Mouse (Mus musculus) activated CD4-positive, CD25-positive, alpha-beta regulatory T cell, adult 4 months (primary cell): ENCODE measurements around the gene Sardh. TPM values are rescaled to one million over a fixed set of nuclear protein-coding genes. Genes with fewer than 3 reads are reported as not detected.

Experiments used
- ATAC-seq: one replicate; pipeline ENCODE4 v1.8.0; 2017
- polyA plus RNA-seq, 2 experiments: library from polyadenylated mRNA; unstranded; fragments of 100-300 nt; shearing (Covaris generic); gene quantifications; one replicate each; pipeline ENCODE4 v1.2.1; 2017

Gene Sardh
- polyA plus RNA-seq, result 1 to 10 TPM; 3.0 to 4.7 TPM

DNA sequence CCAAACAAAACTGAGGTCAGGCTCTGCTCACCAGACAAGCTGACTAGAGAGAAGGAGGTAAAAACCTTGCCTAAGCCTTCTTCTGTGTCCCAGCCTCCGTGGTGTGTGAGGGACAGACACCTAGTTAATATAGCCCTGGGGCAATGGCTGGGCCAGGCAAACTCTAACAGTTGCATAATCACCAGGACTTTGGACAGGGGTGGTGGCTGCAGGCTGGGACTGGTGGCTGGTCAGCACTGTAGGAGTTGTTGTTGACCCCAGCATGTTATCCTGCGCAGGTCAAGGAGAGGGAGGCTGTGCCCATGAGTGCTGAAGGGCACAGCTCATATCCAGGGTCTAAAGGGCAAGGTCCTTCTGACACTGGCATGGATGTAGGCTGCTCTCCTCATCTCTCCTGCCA, at the start of gene Sardh:
TSS of gene Sardh (minus strand) at position 127 of the 400 bp plus-strand sequence.
- no peak for ATAC-seq

DNA sequence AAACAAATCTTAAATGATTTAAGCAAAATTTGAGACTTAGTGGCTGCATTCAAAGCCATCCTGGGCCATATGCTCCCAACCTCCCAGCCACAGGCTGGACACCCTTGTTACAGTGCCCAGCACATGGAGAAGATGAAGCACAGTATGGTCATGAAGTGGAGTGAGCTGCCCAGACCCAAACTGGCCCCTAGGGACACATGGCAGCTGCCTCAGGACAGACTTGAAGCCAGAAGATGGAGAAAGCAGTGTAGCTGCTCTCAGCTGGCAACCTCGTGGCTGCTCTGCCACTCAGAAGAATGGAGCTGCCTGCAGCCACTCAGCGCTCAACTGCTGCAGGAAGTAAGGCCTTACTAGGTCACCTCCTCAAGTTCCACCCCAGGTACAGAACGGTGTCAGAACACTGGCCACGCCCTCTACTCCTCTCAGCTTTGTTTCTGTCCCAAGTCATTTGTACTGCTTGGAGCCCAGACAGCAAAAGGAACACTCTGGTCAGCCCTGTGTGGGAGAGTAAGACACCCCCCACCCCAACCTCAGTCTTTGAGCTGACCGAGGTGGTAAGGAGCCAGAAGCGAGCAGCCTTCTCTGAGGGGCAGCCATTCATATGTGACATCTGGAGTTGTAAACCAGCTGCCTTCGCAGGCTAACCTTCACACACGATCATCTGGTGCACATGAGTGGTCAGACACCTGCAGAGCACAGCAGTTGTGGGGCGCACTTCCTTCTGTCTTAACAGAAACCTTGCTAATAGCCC, 48.7 kb upstream of the Sardh start:
- peak; percentile 23 for ATAC-seq

DNA sequence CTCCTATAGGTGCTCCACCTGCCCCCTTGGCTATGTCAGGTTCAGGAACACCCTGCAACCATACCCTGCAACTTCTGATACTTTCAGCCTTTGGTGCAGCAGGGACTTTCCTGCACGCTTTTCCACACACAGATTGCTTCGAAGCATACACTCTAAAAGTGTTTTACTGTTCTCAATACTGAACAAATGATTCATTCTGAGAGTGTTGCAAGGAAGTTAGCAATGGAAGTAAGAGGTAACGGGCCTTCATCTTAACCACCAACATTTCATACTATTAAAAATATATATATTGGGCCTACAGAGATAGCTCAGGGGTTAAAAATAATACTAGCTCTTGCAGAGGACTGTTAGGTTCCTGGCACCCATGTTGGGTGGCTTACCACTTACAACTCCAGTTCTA, 46.6 kb upstream of the Sardh start:
- no peak for ATAC-seq

DNA sequence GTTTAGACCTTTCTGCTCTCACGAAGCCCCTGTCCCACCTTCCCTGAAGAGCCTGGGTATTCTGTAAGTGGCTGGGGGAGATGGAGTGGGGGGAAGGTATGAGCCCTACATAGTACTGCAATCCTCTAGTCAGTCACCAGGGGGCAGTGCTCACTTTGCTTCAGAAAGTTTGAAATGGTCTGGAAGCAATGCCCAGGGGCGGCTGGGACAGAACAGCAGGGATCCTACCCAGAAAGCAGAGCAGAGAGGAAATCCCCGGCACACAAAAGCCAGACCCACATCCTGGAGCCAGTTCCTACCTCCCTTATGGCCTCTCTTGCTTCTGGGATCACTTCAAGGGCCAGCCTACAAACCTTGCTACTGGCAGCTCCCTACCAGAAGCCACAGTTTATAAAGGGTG, 40.9 kb upstream of the Sardh start:
- peak; percentile 67 for ATAC-seq

DNA sequence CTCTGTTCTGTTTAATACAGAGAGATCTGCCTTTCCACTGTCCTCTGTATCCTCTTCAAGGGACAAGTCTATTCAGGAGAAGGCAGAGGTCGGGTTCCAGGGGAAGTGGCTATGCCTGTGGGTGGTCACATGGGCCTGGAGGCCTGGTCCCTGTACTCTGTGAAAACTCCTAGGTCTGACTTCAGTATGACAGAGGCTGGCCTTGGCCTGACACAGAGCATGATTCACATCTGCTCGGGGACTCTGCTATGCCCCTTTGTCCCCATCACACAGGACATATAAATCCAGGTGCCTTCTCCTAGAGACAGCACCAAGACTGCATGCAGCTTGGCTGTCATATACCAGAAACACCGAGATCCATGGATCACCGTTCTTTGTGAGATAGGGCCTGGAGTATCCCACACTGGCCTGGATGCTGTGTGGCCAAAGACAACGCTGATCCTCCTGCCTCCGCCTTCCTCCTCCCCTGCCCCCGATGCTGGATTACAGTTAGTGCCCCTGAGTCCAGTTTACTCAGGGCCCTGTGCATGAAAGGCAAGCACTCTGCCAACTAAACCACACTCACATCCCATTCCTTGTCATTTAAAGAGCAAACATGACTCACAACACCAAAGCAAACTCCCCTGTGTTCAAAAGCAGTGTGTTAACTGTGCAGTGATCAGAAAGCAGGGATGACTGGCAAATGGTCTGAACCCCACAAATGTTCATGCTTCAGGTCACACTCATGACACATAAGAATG, 39.0 kb upstream of the Sardh start:
- ATAC-seq, result no peak

DNA sequence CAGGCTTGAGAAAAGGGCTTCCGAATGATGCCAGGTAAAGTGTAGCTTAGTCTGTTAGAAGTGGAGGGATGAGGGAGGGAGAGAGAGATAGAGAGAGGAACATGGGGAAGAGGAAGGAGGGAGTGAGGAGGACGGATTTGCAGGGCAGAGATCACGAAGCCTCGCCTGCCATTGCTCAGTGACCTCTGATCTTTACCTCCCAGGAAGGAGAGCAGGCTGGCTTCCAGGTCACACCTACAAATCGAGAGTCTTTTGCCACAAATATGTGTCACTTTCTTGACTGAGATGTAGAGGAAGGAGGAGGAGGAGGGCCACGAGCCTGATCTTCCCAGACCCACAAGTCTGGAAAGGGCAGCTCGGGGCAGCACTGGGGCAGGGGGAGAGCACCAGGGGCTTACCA, 36.3 kb upstream of the Sardh start:
- ATAC-seq, result no peak

DNA sequence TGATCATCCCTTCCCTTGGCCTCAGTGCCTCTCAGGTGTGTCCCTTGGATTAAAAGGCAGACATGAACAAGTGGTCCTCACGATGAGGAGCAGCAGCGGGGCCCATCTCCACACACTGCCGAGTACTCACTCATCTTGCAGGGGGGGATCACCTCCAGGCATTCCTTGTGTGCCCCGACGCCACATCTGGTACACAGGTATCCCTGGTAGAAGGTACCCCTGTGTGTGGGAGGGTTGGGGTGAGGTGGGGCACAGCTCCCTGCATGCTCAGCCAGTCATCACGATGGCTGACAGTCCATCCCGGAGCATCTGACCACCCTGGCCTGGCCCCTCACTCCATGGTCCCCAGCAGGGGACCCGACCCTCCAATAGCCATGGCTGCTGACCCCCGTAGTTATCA, 33.6 kb upstream of the Sardh start:
- ATAC-seq, result no peak

DNA sequence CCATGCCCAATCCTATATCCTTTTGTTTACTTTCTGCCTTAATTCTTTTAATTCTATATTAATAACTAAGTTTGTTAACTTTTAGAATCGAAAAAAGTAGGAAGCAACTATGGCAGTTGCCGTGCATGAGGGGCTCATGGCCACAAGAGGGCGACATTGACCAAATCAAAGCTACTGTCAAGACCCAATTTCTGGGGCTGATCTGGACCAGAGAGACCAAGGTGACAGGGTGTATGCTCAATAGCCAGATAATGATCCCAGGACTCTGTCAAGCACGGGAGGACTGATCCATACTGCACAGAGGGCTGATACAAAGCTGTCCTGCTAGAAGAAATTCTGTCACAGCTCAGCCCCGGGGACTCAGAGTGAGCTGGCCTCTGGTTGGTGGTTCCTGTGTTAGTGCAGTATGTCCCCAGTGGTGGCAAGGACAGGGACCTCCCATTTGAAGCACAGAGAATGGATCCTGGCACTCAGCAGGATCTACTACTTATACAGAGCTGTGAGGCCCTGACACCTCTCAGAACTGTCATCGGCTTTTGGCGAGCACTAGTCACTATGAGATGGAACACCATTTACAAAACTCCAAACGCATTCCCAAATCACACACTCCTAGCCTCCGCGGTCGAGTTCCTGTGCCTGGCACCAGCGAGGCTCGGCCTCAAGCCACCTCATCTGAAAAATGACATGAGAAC, 32.9 kb upstream of the Sardh start:
- peak; percentile 72 for ATAC-seq

DNA sequence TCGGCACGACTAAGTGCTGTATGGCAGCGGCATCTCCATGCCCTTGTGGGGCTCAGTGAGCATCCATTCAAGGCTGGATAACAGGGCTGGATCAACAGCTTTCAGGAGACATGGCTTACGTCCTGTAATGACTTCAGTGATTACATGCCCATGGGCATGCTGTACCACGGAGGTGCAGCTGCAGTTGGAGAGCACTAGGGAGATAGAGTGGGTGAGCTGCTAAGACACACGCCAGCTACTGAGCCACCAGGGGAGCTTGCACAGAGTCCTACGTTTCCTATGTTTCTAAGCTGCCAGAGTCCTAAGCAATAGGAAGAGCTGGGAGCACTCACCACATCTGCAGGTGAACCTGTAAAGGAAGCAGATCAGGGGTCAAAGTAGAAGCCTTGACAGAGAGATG, 30.7 kb upstream of the Sardh start:
- no peak for ATAC-seq

DNA sequence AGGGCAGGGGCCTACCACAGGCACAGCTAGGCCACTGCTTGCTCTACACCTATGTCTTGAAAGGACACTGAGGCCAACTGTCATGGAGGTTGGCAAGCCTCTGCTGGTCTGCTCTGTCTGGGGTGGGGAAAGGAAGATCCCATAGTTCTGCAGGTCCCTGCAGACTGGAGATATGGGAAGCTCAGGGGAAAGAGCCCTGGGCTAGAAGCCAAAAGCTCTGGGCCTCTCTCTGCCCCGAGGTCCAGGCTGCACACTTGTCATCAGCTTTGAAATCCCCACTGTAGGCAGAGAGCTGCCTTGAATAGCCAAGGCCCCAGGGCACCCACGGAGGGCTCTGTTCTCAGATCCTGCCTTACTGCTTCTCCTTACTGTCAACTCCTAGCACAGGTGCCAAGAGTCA, 20.2 kb upstream of the Sardh start:
- no peak for ATAC-seq

DNA sequence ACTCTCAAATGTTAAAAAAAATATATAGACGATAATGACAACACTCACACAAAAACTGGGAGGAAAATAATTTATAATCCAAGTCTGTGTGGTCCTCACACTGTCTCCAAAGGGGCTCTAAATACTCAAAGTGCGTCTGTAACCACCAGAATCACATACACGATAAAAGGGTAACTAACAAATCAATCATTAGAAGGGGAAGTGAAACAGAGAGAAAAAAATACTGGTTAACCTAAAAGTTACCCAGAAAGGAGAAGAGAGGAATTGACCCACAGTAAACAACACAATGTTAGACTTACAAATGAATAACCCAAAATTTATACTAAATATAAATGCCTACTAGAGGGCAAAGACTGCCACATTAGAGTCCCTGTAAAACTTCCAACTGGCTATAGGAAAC, 17.7 kb upstream of the Sardh start:
- ATAC-seq, result no peak

DNA sequence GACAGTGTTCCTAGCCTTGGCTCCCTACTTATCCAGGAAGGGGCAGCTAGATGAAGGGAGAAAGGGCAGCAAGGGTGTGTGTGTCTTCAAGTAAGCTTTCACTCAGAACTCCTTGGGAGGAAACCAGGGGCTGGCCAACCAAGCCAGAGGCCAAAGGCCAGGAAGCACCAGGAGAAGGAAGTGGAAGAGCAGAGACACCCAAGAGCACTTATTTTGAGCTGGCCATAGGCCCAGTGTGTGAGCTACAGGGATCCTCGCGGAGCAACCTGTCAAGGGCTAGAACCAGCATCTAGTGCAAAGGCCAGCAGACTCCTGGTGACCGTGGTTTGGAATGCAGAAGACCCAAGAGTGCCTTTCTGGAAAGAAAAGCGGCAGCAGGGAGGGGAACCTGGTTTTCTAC, 14.8 kb upstream of the Sardh start:
- ATAC-seq, result no peak

DNA sequence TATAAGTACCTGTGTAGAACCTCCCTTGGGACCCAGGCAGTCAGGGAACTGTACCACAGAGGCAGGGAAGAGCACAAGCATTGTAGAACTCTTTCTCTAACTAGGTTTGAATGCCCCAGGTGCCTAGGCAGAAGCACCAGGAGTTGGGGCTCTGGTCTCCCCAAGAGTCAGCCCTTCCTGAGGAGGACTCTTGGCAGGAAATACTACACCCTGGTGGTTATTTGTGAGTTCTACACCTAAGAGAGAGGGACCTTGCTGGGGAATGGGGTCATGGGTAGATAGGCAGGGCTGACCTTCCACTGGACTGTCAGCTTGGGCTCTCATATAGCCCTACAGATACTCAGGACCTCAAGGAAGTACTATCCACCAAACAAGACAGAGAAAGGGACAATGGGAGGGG, 3.3 kb upstream of the Sardh start:
- ATAC-seq, result no peak

DNA sequence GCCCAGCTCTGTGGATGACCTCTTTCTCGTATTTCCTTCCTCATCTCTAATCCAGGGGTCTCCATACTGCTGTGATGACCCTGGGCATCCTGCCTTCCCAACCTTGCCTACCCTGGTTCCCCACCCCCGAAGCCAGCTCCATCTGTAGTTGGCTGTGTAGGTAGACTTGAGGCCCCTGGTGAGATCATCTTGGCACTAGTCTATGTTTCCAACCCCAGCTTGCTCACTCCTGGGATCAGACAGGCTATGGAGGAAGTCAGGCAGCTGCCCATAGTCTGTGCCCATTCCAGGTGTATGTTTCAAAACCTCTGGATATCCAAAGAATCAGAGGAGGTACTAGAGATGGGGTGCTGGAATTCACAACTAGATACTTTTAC, 662 bp downstream of the Sardh start:
- ATAC-seq, result no peak

DNA sequence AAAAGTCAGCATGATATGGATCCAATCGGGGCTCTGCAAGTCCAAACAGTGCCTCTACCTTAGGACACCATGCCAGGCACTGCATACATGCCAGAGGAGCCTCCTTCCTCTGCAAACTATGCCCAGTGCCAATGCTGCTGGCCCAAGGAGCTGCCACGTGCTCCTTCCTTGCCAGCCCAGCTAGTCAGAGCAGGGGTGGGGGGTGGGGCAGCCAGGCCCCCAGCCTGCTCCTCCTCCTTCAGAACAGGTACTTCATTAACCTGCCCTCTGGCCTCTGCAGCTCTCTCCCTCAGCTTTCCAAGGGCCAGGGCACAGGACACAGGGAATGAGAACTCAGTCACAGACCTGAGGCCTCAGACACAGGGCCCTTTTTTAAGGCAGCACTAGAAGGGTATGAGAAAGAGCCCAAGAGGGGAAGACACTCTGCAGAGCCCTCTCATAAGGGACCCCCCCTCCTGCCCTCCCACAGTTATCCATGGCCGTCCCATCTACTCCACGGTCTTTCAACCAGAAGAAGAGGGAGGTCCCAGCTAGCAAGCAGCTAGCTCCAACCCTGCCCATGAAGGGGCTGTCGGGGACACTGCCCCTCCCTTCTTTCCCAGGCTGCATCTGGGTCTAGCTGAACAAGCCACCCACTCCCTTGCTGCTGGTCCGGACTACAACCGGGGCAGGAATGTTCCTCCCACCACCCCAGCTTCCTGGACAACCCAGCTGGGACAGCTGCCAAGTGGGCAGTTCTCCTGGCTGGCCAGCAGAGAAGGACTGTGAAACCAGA, 1.2 kb downstream of the Sardh start:
- ATAC-seq, result no peak

DNA sequence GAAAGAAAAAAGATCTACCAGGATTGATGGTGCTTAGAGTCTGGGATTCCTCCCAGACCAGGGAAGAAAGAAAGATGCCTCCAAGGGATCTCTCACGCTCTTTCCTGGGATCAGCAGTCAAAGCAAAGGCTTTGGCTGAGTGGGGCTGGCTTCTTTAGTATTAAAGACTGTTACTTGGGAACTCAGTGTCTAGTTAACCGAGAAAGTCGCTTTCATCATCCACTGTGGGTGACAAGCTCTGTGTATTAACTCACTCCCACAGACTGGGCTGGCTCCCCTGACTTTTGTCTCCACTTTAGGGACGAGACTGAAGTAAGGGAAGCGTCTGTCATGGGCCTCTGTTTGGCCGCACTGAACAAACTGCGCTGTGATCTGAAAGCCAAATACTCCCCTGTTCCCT, 2.2 kb downstream of the Sardh start:
- no peak for ATAC-seq

DNA sequence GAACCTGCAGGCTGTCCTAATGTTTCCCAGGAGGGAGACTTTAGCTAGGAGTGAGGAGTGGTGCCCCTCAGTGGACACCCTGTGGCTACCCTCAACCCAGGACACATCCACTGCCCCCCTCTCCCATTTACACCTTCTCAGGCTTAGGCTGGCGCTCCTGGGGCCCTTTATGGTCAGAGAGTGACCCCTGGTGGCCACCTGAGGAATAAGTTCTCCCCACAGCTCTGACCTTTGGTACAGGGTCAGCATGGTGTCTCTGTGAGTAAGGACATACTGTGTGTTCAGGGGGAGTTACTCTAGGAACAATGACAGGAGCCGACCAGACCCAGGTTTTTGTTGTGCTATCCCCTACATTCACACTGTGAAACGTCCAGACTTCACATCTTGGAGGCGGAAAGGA, 10.8 kb downstream of the Sardh start:
- peak; percentile 46 for ATAC-seq

DNA sequence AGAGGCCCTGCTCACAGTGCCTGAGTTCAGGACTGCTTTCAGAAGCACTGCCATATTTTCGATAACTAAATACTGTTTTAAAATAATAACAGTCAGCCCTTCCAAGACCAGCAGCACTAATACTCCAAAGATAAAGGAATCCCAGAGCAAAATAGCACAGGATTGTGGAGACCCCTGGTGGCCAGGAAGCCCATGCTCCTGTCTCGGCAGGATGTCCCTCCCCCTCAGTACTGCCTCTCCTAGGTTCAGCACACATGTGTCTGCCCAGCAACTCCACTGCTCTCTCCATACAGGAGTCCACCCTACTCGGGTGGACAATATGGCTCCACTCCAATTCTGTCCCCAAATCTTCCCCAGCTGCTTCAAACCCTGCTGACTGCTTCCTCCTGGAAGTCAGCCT, 12.4 kb downstream of the Sardh start:
- no peak for ATAC-seq

DNA sequence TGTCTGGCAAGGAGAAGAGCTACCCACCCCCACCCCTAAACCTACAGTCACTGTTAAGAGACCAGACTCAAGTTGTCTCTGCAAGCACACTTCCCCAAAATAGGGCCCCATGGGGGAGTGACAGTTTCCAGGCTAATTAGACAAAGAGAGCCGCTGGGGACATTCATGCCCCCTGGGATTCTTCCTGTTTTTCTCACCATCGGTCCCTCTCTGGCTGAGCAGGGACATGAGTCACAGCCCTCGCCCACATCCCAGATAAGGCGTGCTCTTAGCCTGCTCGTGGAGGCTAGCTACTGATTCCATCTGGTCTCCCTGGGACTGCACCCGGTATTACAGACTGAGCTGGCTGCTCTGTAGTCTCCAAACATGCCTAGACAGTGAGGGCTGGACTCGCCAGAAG, 15.8 kb downstream of the Sardh start:
- ATAC-seq, result no peak

DNA sequence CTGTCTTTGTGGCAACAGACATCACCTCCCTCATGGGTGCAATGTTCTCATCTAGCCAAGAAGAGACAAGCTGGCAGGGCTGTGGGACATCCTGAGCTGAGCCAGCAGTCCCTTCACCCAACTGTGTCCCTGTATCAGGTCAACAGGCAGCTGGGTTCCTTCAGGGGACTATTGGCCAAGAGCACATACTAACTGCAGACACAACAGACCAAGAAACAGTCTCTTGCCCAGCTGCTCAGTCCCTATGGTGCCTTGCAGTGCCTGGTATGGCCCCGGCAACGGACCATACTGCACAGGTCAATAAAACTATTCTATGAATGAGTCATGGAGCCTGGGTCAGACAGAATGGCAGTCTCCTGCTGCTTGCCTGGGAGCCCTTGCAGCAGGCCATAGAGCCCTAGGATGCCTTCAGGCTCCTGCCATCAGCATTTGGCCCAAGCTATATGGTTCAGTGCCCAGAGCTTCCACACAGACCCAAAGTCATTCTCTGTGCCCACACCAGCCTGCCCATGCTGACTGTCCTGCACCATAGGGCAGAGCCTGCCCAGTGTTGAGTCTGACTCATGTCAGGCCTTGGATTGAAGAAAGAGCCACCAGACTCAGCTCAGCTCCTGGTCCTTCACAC, 18.5 kb downstream of the Sardh start:
- ATAC-seq, result no peak

DNA sequence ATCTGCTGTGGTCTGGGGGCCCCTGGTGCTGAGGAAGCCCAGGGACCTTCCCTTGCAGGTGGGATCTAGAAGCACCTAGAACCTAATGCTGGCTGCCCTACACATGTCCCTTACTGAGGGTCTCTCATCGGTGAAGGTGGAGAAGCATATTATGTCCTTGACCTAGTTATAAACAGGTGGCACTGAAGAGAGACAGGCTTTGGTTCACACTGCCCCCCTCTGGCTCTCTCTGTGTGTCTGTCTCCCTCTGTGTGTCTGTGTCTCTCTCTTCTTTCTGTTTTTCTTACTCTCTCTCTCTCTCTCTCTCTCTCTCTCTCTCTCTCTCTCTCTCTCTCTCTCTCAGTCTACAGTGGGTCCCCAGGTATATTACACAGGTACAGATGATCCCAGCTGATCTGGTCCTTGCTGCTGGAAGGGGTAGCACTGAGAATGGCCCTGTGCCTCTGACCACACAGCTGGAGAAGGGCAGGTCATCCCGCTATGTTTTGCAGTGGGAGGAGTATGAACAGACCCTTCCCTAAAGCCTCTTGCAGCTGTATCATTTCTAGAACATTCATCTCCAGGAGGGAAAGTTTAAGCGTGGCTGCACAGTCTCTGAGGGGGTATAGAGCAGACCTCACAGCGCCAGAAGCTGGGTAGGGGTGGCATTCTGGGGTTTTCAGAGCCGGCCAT, 19.2 kb downstream of the Sardh start:
- ATAC-seq, result no peak

DNA sequence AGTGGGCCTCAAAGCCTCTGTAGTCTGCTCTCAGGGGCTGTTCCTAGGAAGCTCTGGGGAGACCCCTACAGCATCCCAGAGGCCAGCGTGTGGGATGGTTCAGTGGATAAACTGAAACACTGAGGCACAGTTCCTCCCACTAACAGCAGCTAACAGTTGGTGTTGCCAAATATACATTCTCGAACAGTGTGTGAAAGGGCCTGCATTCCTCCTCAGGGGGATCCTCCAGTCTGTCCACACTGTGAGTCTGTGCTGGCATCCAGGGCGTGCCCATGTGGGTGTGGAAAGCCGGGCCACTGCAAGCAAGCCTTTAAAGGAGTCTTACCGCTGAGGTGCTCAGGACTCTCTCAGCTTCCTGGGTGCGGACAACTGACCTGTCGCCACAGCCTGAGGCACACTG, 21.6 kb downstream of the Sardh start:
- ATAC-seq, result no peak
